Mouse (Mus musculus) right cerebral cortex, postnatal 10 days (tissue): ENCODE measurements around the gene Snx29.

Experiments used
- DNase-seq, 2 experiments: peaks; one replicate each; pipeline ENCODE4 v3.0.0; 2021; ENCODE audit warnings: low spot score in 2 of 2

Gene Snx29

DNA sequence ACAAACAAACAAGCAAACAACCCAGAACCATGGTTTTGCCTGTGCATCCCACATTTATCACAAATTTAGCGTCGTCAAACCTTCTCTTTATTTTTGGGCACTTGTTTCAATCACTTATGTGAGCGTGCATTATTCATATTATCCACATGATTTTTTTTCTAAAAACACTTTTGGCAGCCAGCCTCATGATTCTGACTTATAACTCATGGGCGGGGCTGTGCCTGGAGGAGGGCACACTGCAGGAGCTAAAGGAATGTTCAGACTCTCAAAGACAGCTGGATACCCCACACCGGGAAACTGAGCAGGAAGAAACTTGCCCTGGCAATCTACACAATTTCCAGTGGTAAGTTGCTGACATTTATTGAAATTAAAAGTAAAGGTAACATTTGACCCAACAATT, 455.5 kb downstream of the Snx29 start:
- peak in 1 of 2 experiments; percentile 28 for DNase-seq

DNA sequence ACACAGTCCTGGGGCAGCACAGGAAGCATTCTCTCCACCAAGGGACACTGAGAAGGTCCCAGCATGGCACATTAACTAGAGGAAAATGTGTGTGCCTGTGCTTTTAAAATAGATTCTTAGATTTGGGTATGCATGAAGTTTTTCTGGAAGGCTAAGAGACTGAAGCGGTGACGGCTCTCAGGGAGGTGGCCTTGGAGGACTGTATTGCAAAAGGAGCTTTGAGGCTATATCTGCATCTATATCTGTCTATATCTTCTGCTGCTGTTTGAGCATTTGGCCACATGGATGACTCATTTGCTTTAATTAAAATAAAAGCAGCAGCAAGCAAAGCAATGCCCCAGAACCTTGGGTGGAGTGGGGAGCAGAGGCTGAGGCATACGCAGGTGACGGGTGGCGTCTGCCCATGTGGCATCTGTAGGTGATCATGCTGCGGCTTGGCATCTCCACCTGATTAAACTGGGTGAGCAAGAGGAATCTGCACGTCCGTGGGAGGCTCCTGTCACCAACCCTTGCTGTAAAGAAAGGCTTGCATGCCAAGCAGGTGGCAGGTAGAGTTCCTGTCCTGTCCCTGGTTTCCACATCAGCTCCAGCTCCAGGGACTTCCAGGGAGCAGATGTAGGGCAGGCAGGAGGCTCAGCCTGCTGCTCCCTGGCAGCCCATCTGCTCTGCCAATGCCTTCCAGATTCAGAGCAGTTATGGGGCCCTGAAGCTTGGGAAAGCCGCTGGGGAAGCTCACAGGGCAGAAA, 456.2 kb downstream of the Snx29 start:
- peak; percentile 34 to 61 for DNase-seq

DNA sequence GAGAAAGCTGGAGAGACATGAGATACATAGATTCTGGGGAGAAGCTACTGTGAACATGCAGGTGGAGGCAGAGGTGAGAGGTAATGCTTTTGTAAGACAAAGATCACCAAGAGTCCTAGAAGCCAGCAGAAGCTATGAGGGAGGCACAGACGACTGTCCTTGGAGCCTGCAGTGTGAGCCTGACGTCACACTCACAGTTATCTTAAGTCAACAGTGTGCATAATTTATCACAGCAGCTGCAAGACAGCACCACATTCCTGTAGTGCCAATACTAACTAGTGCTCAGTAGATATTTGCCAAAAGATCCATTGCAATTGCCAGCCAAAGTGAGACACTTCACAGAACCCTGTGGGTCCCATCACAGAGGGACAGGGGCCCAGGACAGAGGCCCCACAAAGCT, 459.4 kb downstream of the Snx29 start:
- peak in 1 of 2 experiments; percentile 52 for DNase-seq

DNA sequence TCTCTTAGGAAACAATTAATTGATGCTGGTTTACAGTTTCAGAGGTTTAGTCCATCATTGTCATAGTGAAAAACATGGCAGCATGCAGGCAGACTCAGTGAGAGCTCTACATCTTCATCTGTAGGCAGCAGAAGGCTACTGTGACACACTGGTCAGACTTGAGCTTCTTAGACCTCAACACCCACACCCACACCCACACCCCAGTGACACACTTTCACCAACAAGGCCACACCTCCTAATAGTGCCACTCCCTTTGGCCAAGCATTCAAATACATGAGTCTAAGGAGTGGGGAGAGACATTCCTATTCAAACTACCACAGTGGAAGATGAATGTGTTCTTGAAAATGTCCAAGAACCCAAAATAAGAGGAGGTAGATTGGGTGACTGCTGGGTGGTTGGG, 460.6 kb downstream of the Snx29 start:
- no peak for DNase-seq

DNA sequence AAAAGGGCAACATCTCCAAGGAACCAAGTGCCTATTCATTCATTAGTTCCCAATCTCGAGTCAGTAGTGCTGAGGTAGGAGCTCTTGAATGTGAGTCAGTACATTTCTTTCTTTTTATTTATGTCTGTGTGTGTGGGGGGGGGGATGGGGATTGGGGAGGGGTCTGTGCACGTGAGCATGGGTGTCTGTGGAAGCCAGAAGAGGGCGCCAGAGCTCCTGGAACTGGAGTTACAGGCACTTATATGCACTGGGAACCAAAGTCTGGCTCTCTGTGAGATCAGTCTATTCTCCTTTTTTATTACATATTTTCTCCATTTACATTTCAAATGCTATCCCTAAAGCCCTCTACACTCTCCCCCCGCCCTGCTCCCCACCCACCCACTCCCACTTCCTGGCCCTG, 461.6 kb downstream of the Snx29 start:
- no peak for DNase-seq

DNA sequence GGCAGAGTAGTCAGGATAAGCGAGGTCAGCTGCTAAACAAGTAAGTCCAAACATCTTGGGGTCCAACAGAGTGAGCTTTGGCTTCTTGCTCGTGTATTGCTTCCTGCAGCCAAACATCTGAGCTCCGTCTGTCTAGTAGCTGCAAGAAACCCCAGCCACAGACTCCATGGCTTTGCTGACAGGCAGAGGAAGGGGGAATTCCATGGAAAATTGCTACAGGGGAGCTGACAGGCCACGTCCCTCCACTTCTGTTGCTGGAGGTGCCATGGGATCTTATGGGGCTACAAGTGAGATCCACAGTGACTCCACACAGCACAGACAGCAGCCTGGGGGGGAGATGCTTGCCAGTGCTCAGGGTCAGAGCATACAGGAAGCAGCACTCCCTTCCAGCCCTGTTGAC, 463.1 kb downstream of the Snx29 start:
- no peak for DNase-seq

DNA sequence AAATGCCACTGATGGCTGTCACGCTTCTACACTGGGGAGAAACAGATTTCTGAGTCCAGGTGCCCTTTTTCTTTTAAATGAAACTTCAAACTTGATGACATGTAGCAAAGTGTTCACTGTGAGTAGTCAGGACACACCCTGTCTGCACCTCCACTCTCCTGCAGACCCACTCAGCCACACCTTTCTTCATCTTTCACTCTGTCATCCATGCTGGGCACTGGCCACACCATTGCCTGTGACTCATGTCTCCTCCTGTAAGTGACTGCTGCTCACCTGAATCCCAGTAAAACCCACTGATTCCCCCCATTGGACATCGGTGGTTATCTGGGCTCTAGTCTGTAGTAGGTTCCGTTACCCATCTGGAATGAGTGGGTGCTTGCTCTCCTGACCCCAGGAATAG, 467.8 kb downstream of the Snx29 start:
- DNase-seq, result no peak

DNA sequence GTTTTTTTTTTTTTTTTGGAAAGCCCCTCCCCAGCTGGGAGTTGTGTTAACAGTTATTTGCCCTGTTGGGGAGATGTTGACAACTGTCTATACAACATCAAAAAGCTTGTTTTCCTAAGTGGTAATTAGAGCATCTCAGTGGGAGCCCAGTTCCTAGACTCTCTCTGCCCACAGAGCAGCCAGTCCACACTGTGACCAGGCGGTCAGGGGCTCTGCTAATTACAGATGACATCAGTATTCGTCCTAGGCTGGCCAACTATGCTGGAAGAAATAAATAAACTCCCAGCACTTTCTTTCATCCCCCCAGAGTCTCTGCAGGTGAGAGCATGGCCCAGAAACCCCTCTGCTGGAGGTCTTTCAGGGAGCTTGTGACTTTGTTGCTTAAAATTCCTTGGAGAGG, 470.7 kb downstream of the Snx29 start:
- DNase-seq, result no peak

DNA sequence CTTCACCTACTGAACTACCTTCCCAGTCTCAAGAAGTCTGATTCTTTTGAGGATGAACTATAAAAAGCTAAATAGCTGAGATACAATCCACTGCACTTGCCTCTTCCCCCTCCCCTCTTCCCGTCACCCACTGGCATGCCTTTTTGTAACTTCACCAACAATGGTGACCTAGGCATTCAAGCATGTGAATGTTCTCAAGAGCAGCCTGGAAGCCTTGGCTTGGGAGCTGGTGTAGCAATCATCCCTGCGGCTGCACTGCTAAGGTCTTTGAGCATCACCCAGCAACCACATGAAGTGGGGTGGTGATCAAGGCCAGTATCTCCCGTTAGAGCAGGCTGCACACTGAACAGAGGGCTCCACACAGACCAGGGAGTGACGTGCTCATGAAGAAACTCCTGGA, 471.9 kb downstream of the Snx29 start:
- DNase-seq, result no peak

DNA sequence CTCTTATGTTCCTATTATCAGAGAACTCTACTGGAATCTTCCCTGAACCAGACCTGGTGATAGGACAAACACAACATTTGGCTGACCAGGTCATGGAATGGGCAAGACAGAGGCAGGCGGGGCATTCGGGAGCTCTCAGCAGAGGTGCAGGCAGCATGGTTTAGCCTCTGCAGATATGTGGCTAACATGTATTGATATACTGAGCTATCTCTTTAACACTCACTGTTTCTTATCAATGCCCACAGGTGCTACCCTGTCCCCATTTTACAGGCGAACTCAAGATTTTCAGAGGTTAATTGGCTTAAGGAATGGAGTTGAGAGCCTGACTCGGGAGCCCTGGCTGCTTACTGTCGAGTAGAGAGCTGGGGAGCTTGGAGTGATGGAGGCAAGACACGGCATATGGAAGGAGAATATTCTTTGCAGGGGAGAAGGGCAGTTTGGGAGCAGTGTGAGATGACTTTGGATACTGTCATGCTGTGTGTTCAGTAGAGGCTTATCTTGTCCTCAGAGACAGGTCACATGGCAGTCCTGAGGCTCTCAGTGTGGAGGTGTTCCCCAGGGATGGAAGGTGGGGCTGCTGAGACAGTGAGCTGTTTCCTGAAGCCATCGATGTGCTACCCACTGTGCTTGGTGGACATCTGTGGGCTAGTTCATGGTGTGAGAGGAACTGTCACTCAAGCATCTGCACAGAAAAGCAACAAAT, 473.2 kb downstream of the Snx29 start:
- DNase-seq, result no peak

DNA sequence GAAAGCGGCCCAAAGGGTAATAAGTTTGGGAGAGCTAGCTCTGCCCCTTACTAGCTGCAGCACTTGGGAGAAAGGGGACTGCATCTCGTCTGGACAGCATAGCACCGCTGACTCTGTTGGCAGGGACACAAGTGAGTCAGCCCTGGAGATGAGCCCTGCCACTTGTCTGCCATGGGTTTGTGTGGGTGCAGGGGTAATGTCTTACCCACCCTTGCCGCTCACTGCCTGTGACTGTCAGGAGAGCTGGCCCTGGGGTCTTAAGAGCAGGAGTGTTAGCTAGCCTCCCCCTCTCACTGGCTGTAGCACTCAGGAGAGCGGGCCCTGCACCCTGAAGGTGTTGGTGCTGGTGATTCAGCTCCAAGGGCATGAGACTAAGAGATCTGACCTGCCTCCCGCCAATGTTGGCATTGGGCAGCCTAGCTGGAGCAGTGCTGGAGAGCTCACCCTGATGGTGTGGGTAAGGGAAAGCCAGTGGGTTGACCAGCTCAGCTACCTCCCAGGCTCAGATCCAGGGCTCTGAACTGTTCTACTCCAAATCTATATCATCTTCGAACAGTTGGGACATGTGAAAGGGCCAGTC, 479.3 kb downstream of the Snx29 start:
- DNase-seq, result no peak
